Mouse (Mus musculus): ENCODE measurements around the gene Lyrm9.

DNA sequence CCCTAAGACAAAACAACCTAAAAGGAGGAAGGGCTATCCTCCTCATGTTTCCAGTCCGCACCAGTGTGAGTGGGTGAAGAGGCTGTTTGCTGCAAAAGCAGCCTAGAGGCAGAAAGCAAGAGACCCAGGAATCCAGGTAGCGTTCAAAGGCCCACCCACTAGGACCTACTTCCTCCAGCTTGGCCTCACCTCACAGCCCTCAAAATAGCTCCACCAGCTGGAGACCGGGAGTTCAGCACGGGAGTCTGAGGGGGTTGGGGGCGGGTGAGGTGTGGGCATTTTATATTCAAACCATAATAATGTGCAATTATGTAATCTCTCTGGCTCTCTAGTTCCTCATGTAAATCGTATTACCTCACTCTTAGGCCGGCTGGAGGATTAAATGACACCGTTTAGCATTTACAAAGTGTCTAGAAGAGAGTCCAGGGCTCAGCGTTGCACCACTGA lies 20.7 kb upstream of the Lyrm9 start:
- TF ChIP-seq BHLHE40 (IDR thresholded peaks at IDR 0.05; ENCODE audit: low read depth, low read length) (no peak), MAZ (IDR thresholded peaks at IDR 0.05; ENCODE audit: low read depth, low read length) (no peak), CTCF (conservative IDR thresholded peaks at IDR 0.05 in 1 of 2, IDR thresholded peaks at IDR 0.05 in 1 of 2; ENCODE audit: low read depth in 2 of 2, low read length in 2 of 2) (peak in 1 of 2 experiments; percentile 15; a peak in 1 of 4 replicates), POLR2A (IDR thresholded peaks at IDR 0.05; ENCODE audit: low read depth, low read length) (no peak), RCOR1 (conservative IDR thresholded peaks at IDR 0.05; ENCODE audit: low read depth, low read length) (no peak), USF2 (conservative IDR thresholded peaks at IDR 0.05; ENCODE audit: low read depth, low read length) (no peak), USF1 (IDR thresholded peaks at IDR 0.05; ENCODE audit: low read depth, low read length) (no peak), POLR2AphosphoS2 (IDR thresholded peaks at IDR 0.05; ENCODE audit: low read depth, low read length) (no peak), ZC3H11A (IDR thresholded peaks at IDR 0.05; ENCODE audit: low read depth, low read length) (no peak), TBP (conservative IDR thresholded peaks at IDR 0.05; ENCODE audit: low read depth, low read length) (no peak), ZMIZ1 (IDR thresholded peaks at IDR 0.05; ENCODE audit: low read depth, low read length) (no peak), JUND (conservative IDR thresholded peaks at IDR 0.05; ENCODE audit: low read depth, low read length) (no peak), EP300 (IDR thresholded peaks at IDR 0.05; ENCODE audit: low read length) (no peak), HCFC1 (IDR thresholded peaks at IDR 0.05; ENCODE audit: low read depth, low read length) (no peak)

Data from CH12.LX (cell line).